Mouse (Mus musculus) spleen, adult 12 weeks (tissue): ENCODE measurements around the gene Aqp1.

ENCODE experiments used
- DNase-seq: peaks from one replicate; pipeline ENCODE4 v3.0.0; 2022; ENCODE audit warnings: low spot score

The Aqp1 gene

DNA sequence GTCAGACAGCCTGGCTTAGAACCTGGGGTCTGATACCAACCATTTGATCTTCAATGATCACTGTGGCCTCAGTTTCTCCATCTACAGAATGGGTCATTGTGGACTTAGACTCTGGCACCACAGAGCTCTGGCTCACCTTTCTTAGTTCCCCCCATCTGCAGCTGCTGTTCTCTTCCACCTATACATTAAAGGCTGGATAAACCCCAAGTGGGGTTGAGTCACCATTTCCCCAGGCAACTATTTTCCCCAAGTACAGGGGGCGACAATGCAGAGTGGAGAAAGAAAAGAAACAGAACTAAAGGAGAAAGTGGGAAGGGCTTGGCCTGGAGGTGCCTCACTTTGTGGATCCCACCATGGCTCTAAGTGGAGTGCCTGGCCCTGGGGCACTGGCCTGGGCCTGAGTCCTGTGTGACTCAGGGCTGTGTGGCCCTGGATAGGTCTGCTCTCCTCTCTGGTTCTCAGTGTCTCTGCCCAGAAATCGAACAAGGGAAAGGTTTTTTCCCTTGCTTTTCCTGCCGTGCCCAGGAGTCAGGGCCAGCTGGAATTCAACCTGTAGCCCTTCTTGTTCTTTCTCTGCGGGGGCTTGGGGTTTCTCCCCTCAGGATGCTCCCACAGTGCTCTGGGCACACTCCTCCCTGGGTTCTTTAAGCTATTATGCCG lies 20.9 kb downstream of the Aqp1 start:
- DNase-seq: no peak

DNA sequence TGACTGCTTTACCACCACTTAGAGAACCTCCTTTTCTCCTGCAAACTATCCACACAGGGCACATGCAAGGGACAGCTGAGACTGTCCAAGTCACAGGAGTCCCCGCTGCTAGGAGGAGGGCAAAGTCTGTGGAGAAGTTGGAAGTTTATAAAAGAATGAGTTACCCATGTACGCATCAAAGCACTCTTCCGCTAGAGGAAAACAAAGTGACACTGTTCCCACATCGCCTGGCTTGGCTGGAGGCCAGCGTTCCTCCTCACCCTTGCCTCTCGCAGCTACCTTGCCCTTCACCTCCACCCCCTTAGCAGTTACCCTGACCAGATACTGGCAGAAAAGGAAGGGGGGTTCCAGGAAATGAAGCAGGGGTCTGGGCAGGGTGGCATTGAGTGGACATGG lies 21.4 kb downstream of the Aqp1 start:
- DNase-seq: no peak

DNA sequence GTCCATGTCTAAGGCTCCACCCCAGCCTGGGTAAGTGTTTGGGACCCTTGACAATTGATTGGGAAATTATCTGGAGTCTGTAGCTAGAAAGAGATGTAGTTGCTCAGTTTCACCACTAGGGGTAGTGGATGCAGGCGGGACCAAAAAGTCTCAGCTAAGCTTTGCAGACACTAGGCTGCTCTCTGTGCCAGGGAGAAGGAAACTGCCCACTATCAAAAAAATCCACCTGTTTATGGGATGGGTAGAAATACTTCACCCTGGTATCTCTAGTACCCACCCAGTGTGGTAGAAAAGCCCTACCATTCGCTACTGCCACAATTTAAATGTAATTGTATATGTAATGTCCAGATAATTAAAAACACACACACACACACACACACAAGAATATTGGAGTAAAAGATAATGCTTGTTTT lies 22.5 kb downstream of the Aqp1 start:
- no peak for DNase-seq

DNA sequence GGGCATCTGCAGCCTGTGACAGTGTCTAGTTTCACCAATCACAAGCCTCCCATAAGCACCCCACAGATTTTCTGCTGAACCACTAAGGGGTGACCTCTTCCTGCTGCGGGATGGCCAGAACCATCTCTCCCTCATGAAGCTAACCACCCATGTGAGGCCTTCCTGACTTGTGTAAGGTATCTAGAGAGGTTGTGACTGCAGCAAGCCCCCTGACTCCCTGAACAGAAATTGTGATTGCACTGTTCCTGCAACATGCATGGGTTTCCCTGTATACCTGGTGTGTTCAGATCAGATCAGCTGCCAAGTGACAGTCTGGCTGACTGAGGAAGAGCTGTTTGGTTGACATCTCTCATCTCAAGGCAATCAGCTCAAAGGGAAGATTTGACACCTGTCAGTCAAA lies 26.4 kb downstream of the Aqp1 start:
- DNase-seq: no peak

DNA sequence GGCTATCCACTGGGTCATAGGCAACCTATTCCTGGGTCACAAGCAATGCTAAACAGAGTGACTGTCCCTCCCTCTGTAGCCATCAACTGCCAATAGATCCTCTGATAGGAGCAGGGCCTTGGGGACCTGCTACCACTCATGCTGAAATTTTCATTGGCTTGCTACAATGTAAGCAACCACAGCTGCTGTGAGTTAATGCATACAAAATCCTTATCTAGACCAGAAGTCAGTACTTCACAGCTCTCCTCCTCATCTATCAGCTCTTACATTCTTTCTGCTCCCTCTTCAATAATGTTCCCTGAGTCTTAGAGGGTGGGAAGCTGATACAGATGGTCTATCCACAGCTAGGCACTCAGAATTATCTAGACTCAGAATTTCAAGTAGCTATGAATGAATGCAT lies 30.9 kb downstream of the Aqp1 start:
- DNase-seq: no peak

DNA sequence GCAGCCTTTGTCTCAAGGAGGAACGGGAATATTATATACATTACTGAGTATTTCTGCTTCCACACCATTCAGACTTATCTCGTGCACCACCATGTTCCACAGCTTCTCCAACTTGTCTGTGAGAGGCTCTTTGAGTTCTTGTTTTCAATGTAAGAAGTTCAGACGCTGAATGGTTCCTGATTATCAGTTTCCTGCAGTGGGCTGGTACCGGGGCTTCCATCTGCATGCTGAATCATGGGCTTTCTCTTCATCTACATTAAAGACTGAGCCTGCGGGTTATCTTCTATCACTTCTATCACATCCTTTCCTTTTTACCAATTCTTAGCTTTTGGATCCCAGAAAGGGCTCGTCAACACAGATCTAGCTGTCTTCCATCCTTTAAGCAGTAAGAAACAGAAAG lies 34.6 kb downstream of the Aqp1 start:
- DNase-seq: no peak

DNA sequence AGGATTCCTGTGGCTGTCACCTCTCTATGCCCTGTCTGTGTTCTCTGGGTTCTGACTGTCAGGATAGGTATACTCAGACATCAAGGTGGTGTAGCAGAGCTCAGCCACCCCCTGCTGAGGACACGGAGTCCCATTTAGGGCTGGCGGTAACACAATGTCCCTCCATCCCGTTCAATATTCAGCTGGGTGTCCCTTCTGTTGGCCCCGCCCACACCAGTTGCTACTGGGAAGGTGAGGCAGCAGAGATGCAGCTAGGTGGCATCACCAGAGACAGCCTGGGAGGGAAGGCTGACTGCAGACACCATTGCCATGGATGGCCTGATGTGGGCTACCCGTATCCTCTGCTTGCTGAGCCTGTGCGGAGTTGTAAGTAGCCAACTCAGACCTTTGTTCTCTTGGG lies 39.8 kb downstream of the Aqp1 start, which contains the start of gene Ghrhr:
Ghrhr (plus strand) TSS at position 220 of the 400 bp plus-strand sequence.
- DNase-seq: no peak

DNA sequence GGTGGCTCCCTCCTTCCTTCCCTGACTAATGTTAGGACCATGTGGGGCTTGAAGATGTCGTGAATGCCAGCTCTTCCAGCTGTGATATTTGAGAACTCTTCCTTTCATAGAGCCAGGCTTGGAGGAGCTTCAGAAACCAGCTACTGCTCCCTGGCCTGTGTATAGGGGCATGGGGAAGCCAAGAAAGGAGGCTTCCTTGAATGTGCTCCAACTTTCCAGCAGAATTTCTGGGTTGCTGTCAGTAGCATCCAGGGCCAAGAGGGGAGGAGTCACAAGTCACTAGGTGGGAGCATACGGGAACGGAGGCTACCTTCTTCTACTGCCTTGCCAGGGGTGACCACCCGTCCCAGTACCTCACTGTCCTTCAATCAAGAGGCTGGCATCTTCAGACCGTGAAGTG lies 40.3 kb downstream of the Aqp1 start:
- no peak for DNase-seq

DNA sequence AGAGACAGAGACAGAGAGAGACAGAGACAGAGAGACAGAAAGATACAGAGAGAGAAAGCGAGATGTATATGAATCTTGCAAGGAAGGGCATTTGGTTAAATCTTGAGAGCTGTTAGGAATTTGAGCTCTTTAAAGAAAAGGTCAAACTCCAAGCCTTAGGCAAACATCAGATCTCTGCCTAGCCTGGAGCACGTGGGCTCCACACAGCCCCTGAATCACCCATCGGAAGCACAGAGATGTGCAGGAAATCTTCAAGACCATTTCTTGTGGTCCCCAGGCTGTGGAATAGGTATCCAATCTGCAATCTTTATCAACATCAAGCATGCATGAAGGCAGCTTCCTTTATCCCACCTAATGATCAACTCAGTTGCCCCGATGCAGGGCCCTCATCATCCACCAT lies 41.2 kb downstream of the Aqp1 start:
- DNase-seq: no peak

DNA sequence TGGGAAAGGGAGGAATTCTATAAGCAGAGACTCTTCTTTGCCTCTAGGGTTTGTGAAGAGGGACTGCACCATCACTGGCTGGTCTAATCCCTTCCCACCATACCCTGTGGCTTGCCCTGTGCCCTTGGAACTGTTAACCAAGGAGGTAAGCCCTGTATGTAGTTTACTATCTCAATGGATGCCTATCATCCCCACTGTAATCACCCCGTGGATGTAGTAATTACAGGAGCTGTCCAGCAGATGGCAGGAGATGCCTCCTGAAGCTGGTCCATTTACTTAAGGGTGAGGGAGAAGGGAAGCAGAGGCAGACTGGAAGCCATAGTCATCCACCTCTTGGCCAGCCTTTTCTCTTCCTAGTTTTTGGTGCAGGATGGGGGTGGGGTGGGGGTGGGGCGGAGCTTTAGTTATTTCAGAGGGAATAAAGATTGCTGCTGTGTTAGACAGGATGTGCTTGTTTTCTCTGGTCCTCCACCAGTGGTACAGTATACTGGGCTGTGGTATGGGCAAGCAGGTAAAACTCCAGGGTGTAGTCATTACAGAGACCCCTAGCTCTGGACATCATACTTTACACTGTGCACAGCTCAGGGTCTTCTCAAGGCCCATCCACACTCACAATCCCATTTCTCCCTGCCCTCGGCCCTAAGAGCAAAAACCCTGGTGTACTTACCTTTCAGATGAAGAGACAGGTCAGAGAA lies 43.6 kb downstream of the Aqp1 start:
- no peak for DNase-seq

DNA sequence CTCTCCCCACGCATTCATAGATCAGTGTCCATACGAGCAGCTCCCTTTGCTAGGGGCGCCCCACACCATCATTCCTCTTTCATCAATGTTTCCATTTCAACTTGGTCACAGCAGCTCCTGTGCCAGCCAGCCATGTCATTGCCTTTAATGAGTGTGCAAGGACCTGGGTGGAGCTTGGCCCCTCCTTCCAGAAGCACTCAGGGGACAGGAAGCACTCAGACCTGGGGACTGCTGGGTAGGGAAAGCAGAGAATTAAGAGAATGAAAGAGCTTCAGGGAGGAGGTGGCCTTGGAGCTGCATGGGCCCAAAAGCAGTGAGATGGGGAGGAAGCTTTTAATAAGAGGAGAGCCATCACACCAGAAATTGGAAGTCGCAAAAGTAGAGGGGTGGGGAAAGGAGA lies 45.7 kb downstream of the Aqp1 start:
- no peak for DNase-seq

DNA sequence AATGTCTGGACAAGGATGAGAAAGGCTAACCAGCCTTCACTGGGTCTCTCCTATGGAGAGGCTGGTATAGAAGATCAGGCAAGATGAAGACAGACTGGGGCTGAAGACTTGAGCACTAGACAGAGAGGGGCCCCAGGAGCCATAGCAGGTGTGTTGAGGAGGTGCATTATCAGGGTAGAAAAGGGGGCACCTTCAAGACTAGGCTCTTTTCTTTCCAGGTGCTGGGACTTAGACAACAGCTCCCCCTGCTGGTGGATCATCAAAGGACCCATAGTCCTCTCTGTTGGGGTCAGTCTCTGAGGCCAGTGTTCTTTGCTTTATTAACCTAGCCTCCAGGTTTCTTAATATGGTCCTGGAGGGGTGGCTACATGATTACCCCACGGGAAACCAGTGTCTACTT lies 47.7 kb downstream of the Aqp1 start:
- peak; percentile 62 for DNase-seq

DNA sequence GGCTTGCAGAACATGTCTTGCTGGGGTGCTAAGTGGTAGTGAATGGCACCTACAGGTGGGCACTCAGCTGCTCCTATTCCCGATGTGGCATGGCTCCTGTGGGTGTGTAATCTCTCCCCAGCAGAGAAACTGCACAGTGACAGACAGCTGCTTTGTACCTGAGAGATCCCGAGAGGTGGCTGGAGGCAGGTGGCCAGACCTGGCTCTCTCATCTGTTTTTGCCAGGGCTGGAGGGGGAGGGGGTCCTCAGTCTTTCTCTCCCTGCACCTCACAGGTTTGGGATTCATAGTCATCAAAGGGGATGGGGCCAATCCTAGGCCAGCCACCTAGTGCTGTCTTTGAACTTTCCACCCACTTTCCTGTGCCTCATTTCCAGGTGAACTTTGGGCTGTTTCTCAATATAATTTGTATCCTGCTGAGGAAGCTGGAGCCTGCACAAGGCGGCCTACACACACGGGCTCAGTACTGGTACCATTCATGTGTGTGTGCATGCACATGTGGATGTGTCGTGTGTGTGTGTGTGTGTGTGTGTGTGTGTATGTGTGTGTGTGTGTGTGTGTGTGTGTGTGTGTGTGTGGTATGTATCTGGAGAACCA lies 48.2 kb downstream of the Aqp1 start:
- DNase-seq: no peak

DNA sequence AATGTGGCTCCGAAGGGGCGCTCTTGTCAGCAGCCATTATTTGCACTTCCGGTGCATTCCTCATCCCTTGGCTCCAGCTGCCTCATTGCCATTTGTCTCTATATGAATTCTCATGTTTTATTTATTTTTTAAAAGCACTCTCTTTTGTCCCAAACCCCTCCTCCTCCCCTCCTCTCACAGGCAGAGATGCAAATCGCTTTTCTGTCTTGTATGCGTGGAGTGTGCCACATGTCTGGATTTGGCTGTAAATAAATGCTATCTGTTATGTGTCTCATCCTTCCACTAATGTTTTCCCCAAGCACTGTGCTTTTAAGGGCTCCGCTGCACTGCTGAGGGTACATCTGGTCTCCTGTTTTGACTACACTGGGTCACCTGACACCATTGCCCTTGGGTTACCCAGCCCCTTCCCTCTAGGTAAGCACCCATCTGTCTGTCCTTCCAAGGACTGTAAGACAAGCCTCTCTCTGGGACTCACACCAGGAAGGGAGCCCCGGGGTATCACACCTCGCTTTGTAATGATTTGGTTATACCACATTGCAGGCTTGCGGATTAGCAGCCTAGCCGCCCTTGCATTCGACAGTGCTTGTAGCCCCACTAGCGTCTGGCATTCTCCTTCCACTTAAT lies 52.4 kb downstream of the Aqp1 start:
- no peak for DNase-seq

DNA sequence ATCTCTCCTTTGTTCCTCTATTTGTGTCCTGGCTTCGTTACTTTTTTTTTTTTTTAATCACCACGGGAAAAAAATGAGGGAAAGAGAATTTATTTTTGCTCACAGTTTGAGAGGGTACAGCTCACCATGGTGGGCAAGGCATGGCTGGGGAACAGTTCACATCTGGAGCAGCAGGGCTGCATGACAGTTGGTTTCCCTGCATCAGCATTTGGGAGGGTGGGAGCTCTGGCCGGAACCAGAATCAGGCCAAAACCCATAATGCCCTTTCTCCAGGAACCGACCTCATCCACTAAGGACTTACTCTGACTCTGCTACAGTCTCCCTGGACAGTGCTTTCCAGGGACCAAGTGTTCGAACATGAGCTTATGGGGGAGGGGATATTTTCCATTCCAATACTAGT lies 53.1 kb downstream of the Aqp1 start:
- no peak for DNase-seq

DNA sequence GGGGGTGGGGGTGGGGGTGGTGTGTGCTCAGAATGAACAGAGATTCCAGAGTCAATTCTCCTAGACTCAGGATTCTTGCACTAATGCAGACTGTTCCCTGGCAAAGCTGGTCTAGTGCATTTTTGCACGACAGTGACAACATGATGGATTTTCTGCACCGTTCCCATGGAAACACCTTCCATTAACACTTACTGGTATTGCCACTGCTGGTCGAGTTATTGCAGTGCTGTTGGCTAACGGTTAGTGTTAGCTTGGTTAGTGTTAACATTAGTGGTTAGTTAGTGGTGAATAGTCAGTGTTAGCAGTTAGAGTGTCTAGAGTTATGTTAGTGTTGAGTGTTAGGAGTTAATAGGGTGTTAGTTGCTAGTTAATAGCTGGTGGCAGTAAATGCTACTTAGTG lies 55.6 kb downstream of the Aqp1 start:
- no peak for DNase-seq

DNA sequence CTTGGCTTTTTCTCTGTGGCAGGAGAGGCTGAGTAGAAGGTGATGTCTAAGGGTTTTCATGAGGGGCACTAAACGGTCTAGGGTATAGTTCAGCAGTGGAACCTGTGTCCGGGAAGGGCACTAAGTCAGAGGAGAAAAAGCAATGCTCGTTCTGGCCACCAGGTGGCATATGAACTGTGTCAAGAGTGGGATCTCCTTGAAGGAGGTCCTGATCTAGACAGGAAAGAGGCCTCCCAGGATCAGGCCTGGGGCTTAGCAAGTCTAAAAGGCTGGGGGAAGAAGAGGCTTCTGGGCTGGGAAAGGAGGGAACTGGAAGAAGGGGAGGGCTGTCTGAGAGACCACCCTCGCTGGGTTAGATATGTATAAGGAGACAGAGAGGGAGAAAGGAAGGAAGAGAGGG lies 56.2 kb downstream of the Aqp1 start:
- DNase-seq: peak; percentile 43

DNA sequence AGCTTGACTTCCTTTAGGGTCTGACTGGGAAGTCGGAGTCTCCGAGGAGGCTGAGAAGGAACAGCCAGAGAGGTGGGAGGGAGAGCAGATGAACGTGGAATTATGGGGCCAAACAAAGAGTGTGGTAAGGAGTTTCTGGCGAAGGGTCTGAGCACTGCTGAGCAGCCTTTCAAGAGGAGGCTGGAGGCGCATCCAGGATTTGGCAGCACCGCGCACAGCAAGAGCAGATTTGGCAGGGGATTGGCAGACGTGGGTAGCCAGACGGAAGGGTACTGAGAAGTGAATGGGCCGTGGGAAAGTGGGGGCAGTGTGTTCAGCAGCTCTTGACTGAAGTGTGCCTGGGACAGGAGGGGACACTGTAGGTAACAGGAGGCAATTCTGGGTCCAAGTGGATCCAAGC lies 58.6 kb downstream of the Aqp1 start:
- DNase-seq: no peak

DNA sequence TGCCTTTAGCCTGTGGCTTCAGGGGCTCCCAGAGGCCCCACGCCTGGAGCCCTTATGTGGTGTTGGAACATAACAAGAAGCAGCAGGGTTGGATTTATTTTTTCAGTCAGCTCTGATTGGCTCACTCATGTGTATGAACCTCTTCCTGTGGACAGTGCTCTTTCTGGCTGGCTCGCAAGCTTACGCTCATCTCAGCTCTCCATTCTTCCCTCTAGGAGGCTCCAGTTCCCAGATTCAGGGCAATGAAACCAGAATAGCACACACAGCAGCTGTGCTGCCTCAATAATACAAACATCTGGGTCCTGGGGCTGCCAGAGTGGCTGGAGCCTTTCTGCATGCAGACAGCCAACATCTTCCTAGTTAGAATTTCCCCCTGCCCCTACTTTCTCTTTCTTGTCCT lies 59.9 kb downstream of the Aqp1 start:
- DNase-seq: no peak

DNA sequence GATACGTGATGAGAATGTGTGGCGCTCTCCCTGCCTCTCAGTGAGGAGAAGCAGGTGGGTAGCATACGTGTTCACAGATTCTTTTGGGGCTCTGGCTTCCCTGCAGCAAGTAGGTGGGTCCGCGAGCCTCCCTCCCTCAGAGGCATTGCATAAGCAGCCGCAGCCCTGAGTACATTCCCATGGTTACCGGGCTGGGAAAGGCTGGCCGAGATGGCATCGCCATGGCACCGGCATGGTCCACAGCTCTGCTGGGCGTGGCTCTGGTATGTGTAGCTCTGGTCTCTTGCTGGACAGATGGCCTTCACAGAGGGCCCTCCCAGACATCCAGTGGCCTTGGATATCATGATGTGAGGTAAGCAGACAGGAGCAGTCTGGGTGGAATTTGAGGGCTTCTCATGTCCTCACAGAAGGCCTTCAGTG lies 60.4 kb downstream of the Aqp1 start:
- DNase-seq: no peak
